Mouse (Mus musculus) CD4-positive, CD25-positive, alpha-beta regulatory T cell, adult 2 months (primary cell): ENCODE data around the gene Exo1.

Experiments used
- DNase-seq: peaks from one replicate; pipeline ENCODE4 v3.0.0-alpha.2; 2012; ENCODE audit warnings: low read depth, low spot score

Gene Exo1

GRCm38 (mm10) chr1:175950851-175951250 lies 70.5 kb downstream of the Exo1 start:
- no peak for DNase-seq

- no peak for DNase-seq
These were observed 81.4 kb downstream of the Exo1 start for GRCm38 (mm10) chr1:175961786-175962185.
